Mouse (Mus musculus) naive thymus-derived CD4-positive, alpha-beta T cell, adult 2 months (primary cell): Measurements from ENCODE around the gene Slc17a7.
"Not testable (repeated sequence)": the region's sequence is repeated elsewhere in the genome, so short reads cannot be mapped to it uniquely, and the experiment has no call there.

Experiments used
- DNase-seq: peaks from one replicate; pipeline ENCODE4 v3.0.0-alpha.2; 2011; ENCODE audit warnings: low read depth

The Slc17a7 gene

GRCm38 (mm10) chr7:45133446-45134159 lies 30.1 kb upstream of the Slc17a7 start:
- DNase-seq: no peak

- peak; percentile 74 for DNase-seq
Measured at GRCm38 (mm10) chr7:45134544-45135026, 29.2 kb upstream of the Slc17a7 start.

GRCm38 (mm10) chr7:45135370-45135769 lies 28.4 kb upstream of the Slc17a7 start:
- DNase-seq: no peak

GRCm38 (mm10) chr7:45135993-45136567 lies 27.7 kb upstream of the Slc17a7 start, which contains the start of the genes Gm45713 and Flt3l:
Gm45713 (minus strand) TSS chr7:45136231.
Flt3l (minus strand) TSS chr7:45136432.
- peak; percentile 97 for DNase-seq

- peak; percentile 47 for DNase-seq
Measured at GRCm38 (mm10) chr7:45137171-45138006, 26.4 kb upstream of the Slc17a7 start.

- DNase-seq: no peak
Measured at GRCm38 (mm10) chr7:45138403-45138802, 25.3 kb upstream of the Slc17a7 start.

- DNase-seq: no peak
Measured at GRCm38 (mm10) chr7:45139904-45140723, 23.6 kb upstream of the Slc17a7 start.

- DNase-seq: peak; percentile 57
Measured at GRCm38 (mm10) chr7:45141319-45141718, 22.4 kb upstream of the Slc17a7 start.

GRCm38 (mm10) chr7:45141914-45142313 lies 21.8 kb upstream of the Slc17a7 start:
- DNase-seq: no peak

GRCm38 (mm10) chr7:45144368-45145174 lies 19.2 kb upstream of the Slc17a7 start:
- no peak for DNase-seq

- no peak for DNase-seq
Measured at GRCm38 (mm10) chr7:45145460-45145859, 18.3 kb upstream of the Slc17a7 start.

GRCm38 (mm10) chr7:45147267-45147666 lies 16.5 kb upstream of the Slc17a7 start:
- DNase-seq: no peak

- DNase-seq: no peak
Measured at GRCm38 (mm10) chr7:45147899-45148298, 15.8 kb upstream of the Slc17a7 start.

- no peak for DNase-seq
Measured at GRCm38 (mm10) chr7:45148534-45149098, 15.1 kb upstream of the Slc17a7 start.

- no peak for DNase-seq
Measured at GRCm38 (mm10) chr7:45149545-45149944, 14.2 kb upstream of the Slc17a7 start.

GRCm38 (mm10) chr7:45150321-45150720 lies 13.4 kb upstream of the Slc17a7 start:
- DNase-seq: no peak

GRCm38 (mm10) chr7:45151303-45151702 lies 12.4 kb upstream of the Slc17a7 start:
- no peak for DNase-seq

- not testable (repeated sequence) for DNase-seq
Measured at GRCm38 (mm10) chr7:45153052-45153451, 10.7 kb upstream of the Slc17a7 start.

GRCm38 (mm10) chr7:45153586-45153985 lies 10.2 kb upstream of the Slc17a7 start:
- DNase-seq: no peak
